Mouse (Mus musculus): ENCODE data around the gene Fbxl7.

The Fbxl7 gene

DNA sequence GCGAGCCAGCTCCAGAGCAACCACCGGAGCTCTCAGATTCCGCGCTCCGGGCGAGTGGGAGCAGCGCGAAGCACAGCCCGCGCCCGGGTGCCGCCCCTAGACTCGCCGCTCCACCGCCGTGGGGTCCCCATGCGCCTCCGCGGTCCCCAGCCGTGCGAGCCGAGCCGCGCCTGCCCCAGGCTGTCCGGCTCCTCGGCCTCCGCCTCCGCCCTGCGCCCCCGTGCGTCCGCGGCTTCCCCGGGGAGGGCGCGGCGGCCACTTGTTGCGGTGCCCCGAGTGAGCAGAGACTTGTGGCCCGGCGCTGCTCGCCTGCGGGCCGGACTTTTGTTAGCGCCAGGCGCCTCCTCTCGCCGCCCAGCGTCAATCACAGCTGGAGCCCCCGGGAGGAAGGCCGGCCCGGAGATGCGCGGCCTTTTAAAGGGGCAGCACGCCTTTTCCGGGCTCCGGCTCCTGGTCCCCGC, at the start of gene Fbxl7:
Gene Fbxl7 (minus strand): TSS at position 330 of the 461 bp plus-strand sequence.
- DNase-seq: peak; percentile 22

DNA sequence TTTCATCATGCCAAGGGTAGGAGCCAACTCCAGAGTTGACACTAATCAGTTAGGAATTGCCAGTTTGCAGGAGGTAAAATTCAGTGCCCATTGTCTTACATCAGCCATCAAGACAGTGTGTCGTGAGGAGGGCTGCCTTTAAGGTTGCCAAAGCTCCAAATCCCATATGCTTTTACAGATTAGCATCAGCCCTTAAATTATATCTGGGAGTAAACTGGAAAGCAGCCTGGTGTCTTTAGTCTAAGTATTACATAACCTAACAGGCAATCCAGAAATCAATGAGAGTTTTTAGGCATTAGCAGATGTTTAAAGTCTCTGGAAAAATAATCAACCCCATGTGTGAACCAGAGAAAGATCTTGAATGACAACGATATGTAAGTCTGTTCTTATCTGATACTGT, 26.6 kb upstream of the Fbxl7 start:
- no peak for DNase-seq

DNA sequence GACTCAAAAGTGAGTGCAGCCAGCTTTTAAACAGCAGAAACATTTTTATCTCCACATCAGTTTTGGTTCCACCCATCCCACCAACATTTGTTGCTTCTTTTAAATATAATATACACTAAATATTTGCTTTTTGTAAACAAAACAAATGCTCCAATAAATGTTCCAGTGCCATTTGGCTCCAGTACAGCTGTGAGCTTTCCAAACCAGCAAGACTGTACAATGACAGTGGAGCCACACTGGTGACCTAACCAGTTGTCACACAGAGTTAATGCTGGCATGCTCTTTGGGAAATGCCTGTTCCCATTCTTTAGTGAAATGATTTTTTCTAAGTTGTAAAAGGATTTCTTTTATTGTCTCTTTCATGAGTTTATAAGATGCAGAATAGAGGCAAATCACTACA, 18.0 kb upstream of the Fbxl7 start:
- no peak for DNase-seq

DNA sequence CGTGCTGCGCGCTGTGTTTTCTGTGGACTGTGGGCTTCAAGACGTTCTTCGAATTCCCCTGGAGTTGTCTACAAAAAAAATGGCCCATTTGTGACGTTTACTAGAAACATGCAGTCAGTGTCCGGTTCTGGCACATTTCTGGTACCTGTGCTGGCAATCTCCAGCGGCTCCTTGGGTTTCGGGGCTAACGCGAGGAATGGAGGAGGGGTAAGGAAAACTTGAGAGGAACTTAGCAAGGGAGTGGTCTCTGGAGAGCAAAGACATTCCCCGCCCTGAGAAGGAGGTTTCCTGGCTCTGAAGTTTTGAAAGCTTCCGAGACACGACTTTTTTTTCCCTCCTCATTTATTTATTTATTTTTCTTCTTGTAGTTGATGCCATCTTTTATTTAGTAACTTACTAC, 381 bp upstream of the Fbxl7 start:
- DNase-seq: no peak

DNA sequence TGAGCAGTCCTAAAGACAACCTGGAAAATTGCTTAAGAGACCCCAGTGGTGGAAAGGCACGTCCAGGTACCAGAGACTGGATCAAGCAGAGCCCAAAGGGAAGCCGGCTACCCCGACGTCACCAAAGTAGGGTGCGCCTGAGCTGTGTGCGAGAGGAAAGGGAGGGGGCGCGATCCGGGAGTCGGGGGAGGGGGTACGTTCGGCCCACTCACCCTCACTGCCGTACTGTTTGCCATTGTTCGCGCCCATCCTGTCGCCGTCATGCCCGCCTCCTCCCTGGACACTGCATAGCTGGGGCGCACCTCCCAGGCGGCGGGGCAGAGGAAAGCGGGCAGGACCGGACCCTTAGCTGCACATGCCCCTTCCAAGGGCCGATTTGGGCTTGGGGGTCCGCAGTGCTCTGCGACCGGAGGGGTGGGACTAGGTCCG, 565 bp downstream of the Fbxl7 start:
- DNase-seq: no peak

DNA sequence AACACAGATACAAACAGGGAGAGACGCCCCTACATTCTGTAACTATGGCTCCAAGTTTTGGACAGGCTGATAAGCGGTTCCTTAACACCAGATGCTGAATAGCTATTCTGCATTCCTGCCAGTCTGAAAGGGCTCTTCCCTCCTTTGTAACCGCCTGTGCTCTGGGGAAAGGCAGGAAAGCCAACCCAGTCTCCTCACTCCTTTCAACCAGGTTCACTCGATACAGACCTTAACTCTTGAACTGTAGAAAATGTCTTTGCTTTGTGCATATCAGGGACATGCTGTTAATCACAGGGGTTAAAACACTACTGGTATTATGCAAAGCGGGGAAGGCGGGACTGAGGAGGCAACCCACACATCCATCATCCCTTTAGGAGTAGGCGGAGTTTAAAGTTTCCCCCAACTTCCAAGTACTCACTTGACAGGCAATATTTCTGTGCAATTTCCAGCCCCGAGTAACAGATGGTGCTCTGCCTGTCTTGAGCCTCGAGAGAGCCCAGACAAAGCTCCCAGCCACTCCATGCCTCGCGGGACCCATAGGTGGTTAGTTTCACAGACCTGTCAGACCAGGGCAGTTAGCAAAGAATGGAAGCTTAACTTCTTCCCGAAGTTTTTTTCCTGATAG, 1.2 kb downstream of the Fbxl7 start:
- no peak for DNase-seq

DNA sequence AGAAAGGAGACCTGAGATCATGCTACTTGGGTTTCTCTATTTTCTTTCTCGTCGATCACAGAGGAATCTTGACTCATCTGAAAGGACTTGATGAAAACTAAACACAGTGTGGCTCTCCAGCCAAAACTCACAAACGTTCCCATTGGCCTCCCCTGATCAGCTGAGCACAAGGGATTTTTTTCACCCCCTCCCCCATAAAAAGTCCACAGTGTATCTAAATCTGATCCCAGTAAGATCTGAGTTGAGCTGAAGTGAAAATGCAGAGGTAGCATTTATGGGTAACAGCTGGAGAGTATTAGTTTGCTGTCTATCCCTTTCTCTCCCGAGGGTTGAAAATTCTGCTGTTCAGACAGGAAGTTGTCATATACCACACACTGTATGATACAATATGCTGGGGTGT, 2.2 kb downstream of the Fbxl7 start:
- no peak for DNase-seq

DNA sequence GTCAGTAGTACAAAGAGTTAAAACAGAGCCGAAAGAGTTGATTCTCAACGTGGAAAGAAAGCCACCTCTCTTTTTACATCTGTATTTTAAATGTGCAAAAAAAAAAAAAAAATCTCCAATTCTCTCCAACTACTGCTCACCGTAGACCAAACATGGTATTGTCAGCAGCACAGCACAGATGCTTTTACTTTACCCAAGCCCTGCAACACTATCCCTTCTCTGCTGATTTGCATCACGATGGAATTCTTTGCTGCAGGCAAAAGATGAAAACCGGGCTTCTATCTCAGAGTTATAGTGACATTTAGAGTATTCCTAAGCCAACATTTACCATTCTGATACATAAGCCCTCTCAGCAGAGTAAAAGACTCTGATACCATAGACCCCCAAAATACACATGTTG, 5.4 kb downstream of the Fbxl7 start:
- no peak for DNase-seq

DNA sequence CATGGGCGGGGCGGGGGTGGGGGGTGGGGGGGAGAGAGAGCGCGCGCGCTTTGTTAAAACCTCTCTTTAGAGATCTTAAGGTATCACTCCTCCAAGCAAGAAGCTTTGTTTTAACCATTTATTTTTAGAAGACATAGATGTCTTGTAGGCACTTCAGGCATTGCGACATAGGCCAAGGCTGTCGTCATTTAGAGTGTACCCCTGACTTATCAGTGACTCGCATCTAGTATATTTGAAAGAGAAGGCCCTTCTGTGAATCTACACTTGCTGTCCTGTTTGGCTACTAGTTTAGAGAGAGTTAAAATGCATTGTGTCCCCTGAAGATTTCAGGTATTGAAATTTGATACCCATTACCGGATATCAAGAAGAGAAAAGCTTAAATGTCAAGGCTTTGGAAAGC, 7.2 kb downstream of the Fbxl7 start:
- DNase-seq: no peak

DNA sequence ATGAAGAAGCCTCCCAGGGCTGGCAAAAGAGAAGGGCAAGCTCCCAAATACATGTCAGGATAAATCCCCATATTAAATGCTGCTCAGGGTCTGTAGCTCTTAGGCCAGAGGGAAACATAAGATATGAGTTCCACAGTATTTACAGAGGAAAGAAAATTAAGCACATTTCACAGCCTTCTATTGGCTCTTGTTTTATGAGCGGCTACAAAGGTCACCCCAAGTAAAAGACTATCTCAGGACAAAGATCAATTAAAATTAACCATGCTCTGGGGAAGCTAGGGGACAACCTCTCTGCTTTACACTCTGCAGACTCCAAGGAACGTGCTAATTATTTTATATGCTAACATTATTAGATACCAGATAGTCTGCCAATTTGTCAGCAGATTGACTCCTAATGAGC, 9.4 kb downstream of the Fbxl7 start:
- DNase-seq: no peak

DNA sequence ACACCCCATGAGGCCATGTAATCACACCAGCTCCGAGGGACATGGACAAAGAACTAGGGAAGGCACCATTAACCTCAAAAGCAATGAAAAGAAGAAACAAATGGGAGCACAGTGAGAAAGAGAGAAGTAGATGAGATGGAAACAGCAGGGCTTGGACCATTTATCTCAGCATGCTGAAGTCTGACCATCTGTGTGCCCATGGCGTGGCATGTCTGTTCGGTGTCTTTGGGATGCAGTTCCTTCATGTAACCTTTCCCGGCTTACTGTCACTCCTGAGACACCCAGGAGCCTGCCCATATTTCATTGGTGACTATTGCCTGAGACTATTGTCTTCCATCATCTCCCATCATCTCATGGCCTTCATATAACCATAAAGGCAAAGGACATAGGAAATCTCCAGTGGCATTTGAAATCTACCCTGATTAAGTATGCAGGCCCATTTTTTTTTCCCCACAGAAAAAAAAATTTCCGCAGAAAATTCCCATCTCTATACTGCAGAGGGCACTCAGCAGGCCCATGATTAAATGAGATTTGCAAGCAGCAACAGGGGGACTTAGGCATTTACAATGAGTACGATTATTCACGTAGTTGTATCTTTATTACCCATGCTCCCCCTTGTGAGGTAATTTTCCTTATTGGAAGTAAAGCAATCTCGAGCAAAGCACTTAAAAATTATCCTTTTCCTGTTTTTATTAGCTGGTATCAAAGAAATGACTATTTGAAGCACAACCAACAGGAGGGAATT, 15.0 kb downstream of the Fbxl7 start:
- DNase-seq: no peak

DNA sequence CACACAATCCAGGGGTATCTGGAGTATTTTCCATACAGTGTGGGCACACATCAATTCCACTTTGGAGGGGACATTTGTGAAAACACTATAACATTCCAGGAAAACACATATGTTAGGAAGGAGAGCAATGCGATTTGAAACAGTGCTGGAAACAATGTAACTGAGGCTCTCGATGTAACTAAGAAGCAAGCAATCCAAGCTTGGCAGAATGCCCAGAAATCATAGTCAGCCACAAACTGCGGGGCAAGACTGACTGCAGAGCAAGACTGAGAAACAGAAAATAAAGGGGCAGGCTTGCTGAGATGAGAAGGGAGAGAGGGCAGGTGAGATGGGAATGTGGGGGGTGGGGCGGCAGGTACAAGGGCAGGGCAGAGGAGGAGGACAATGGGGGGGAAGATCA, 19.7 kb downstream of the Fbxl7 start:
- DNase-seq: no peak

DNA sequence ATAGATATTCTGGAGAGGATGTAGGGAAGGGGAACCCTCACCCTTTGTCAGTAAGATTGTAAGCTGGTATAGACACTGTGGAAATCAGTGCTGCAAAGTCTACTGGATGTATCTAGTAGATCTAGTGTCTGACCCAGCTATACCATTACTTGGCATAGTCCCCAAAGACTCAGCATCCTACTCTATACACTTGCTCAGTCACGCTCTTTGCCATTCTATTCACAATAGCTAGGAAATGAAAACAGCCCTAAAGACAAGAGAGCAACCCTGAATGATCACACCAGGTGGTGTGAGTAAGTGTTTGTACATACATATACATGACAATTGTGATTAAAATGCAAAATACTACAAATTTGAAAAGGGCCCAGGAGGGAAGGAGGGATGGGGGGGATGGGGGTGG, 23.1 kb downstream of the Fbxl7 start:
- DNase-seq: no peak

DNA sequence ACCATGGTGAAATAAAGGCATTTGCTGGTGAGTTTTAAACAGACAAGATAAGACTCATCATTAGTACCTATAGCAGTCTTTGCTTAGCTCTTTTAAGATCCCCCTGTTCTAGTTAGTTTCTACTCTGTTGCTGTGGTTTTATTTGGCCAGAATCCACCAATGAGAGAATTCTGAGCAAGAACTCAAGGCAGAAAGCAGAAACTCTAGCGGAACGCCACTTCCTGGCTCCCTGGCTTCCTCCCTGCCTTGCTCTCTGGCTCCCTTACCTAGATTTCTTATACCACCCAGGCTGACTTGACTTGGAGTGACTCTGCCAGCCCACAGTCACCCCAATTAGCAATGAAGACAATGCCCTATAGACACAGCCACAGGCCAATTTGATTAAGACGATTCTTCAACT, 26.2 kb downstream of the Fbxl7 start:
- no peak for DNase-seq

DNA sequence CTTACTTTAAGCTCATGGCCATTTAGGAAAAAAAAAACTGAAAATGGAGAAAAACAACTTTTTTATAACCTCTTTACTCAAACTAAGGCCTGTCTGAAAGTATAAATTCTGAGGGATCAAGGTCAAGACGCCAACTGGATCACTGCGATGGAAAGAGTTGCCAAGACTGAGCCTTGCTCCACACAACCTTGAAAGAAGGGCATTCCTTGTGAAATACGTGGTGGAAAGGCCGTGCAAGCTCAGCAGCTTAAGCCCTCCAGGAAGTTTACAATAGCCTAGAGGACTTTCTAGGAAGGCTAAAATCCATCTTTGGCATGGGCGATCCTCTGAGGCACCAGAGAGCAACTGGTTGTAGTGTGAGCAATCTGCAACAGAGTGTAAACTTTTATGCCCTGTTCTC, 27.9 kb downstream of the Fbxl7 start:
- DNase-seq: no peak

DNA sequence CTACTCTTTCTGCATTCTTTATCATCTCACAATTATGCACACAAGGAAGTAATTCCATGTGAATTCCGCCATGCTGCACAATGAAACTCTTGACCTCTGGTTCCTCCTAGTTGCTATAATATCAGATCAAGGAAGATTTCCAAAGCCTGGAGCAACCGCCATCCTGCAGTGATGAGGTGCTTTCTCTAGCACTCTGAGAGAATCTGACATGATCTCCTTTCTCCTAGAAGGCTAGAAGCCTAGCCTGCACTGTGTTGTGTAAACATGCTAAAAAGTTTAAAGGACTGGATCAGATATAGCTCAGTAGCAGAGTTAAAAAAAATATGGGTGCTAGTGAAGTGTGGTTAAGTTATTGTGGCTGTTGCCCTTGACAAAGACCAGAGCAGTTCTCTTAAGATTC, 33.2 kb downstream of the Fbxl7 start:
- no peak for DNase-seq

DNA sequence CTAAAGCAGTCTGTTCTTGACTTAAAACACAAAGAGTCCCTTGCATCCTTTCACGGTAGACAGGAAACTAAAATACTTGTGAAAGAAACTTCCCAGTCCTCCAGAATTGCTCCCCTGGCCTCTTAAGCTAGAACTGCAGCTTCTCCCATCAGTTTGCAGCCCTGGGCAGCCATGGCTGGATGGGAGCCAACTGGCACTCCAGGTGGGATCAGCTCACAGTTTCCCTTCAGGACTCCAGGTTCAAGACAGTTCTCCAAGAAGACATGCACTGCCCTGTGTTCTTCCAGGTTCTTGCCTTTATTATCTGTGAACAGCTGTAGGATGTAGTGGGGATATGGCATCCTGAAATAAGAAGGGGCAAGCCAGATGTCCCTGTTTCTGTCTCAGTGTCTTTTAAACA, 45.8 kb downstream of the Fbxl7 start:
- no peak for DNase-seq

DNA sequence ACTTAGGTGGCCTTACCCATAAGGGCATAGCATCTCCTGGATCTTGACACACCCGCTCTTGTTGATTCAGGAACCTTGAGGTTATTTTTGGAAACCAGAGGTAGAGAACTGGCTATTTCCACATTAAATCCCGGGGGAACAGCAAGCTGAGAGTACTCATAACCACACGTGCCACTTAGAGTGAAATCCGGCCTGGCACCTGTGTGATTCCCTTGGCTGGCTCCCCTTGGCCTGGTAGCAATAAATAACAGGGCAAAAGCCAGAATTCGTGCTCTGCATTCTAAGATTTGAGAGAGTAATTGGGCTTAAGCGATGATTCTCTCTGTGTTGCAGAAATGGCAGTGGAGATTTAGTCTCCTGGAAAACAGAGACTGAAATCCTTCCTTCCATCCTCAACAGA, 53.2 kb downstream of the Fbxl7 start:
- no peak for DNase-seq

DNA sequence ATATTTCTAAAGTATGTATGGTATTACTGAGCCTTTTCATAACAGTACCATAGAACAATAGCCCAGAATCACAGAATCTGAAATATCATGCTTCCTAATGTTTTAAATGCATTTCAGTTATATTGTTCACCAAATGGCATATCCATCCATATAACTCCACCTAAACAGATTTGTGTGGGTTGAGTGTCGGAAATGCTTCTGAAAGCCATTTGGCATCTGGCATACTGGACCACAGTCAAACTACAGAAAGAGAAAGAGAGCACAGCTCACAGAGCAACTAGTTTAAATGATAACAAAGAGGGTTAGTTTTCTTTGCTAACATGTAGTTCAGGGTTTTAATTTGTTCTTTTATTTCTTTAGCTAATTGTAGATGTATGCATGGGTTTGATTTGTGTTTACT, 57.0 kb downstream of the Fbxl7 start:
- DNase-seq: no peak

DNA sequence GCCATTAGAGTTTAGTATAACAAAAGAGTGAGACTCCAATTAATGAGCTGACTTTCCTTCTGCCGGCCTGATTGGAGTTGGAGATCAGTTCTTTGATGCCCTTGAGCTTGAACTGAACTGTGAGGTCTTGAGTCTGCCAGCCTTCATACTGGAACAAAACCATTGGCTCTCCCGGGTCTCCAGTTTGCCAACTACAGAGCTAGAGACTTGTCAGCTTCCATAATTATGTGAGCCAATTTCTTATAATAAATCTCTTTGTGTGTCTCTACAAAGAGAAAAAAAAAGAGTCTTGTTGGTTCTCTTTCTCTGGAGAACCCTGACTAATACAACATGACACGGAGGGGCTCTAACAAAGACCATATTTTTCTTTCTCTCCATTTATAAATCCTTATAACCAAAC, 58.2 kb downstream of the Fbxl7 start:
- DNase-seq: peak; percentile 20

DNA sequence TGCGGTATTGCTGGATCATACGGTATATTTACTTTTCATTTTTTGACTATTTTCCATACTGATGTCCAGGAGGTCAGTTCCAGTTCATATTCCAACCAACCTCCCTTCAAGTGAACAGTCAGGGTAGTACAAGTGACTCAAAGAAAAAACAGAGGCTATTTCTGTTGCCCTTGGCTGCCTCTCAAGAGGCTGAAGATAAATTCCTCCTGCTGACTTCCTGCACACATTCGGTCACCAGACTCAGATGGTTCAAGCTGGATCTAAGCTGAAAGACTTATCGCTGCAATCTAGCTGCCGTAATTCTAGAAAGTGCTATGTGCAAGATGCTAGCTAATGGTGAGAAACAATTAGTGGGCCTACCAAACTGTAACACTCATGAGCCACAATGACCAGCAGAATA, 61.0 kb downstream of the Fbxl7 start:
- no peak for DNase-seq

DNA sequence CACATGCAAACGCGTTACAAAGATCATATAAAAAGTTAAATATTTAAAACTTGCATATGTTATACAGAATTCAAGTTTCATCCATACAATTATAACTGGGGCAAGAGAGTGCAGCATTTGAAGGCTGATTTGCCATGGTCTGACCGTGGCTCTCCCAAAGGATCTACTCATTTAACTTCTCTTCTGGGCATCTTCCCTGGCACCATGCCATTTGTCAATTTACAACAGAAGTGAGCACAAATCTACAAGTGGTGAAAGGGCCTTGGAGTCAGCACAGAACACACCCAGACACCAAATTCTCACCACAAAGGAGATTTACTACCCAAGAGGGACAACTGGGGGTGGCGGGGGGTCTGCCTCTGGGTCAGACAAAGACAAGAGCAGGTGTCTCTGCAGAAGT, 64.2 kb downstream of the Fbxl7 start:
- no peak for DNase-seq

DNA sequence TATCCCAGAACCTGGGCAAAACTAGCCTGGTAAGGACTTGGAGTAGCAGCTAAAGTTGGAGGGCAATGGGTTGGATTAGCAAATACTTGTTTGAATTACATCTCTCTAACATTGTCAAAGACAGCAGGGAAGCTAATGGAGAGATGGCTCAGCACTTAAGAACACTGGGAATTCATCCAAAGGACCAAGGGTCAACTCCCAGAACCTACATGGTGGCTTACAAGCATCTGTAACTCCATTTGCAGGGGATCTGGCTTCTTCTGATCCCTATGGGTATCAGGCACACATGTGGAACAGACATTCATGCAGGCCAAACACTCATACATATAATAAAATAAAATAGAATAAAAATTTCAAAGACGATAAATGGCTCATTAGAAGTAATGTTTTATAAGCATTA, 78.4 kb downstream of the Fbxl7 start:
- no peak for DNase-seq

DNA sequence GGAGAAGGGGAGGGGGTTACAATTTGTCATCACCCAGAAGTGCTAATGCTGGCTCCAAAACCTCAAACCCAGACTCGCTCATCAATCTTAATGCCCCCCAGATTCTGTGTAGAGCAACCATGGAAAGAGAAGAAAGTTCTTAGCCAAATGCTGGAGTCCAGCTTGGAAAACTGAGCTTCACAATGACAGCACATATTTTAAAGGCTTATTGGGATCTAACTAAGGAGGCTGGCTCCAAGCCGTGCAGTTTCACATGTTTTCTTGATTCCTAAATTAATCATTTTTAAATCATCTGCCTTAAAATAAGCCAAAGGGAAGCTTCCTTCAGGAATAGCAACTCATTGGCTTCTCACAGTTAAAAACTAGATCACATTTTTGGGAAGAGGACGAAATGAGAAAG, 82.5 kb downstream of the Fbxl7 start:
- DNase-seq: no peak

DNA sequence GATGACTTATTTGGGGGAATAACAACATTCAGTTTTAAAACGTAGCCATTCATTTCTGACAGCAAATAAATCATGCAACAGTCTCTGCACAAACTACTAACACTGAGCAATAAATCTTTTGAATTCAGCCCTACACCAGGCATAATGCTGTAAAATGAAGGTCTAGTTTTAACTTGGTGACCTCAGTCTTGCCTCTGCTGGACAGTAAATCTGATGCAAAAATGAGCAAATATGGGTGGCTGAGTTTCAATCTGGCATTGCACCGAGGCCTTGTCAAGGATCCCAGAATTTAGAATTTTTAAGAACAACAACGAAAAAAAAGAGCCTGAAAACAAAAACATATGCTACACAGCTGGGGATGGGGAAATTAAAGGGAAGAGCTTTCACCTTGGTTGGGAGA, 85.8 kb downstream of the Fbxl7 start:
- DNase-seq: no peak

Data from cerebellum, adult 9-11 months (tissue).